Mouse (Mus musculus) embryonic facial prominence, embryonic 12.5 days (tissue): ENCODE measurements around the gene Gm4846. TPM values are rescaled to one million over a fixed set of nuclear protein-coding genes. Genes with fewer than 3 reads are reported as not detected.
"Not testable (repeated sequence)": the region's sequence is repeated elsewhere in the genome, so short reads cannot be mapped to it uniquely, and the experiment has no call there.

ENCODE experiments used
- ATAC-seq: fragments of 200-750 bp; cut with Nextera tagmentation; 2 replicates; pipeline ENCODE4 v1.8.0; 2017; ENCODE audit not compliant: insufficient number of reproducible peaks, insufficient read depth, low FRiP score, low TSS enrichment
- H3K27ac ChIP-seq: fragments of 300-500 bp; sonication (generic); 2 replicates; pipeline ENCODE4 v1.5.1; 2016; ENCODE audit warnings: mild to moderate bottlenecking
- H3K27me3 ChIP-seq: fragments of 300-500 bp; sonication (generic); 2 replicates; pipeline ENCODE4 v1.6.1; 2016; ENCODE audit warnings: mild to moderate bottlenecking, moderate library complexity
- H3K36me3 ChIP-seq: fragments of 300-500 bp; sonication (generic); 2 replicates; pipeline ENCODE4 v1.6.1; 2016; ENCODE audit warnings: mild to moderate bottlenecking
- H3K4me1 ChIP-seq: fragments of 300-500 bp; sonication (generic); 2 replicates; pipeline ENCODE4 v1.6.1; 2016
- H3K4me2 ChIP-seq: fragments of 300-500 bp; sonication (generic); replicated peaks from 2 replicates; pipeline ENCODE4 v1.6.1; 2016; ENCODE audit warnings: mild to moderate bottlenecking, moderate library complexity
- H3K4me3 ChIP-seq: fragments of 300-500 bp; sonication (generic); 2 replicates; pipeline ENCODE4 v1.5.1; 2016; ENCODE audit warnings: mild to moderate bottlenecking
- H3K9ac ChIP-seq: fragments of 300-500 bp; sonication (generic); 2 replicates; pipeline ENCODE4 v1.6.1; 2016; ENCODE audit warnings: mild to moderate bottlenecking, moderate library complexity
- H3K9me3 ChIP-seq: fragments of 300-500 bp; sonication (generic); 2 replicates; pipeline ENCODE4 v1.6.1; 2016; ENCODE audit warnings: mild to moderate bottlenecking, moderate library complexity
- WGBS: fragments of 180-500 bp; shearing (Covaris S2); methylation state at CpG from one replicate; pipeline ENCODE4 v1.1.7; 2016; 5-methylcytosine and 5-hydroxymethylcytosine counted together
- polyA plus RNA-seq: library from polyadenylated mRNA; unstranded; fragments of >200 nt; fragmentation: Nextera tagmentation; extraction: Ambion mirVana; gene quantifications from 2 replicates; pipeline ENCODE4 v1.2.1, GENCODE M21; 2016

The Gm4846 gene
- 0.12 TPM in 1 of 2 replicates, not detected in the other for polyA plus RNA-seq

- not testable (repeated sequence) for H3K4me1 ChIP-seq, H3K36me3 ChIP-seq, H3K4me3 ChIP-seq, H3K4me2 ChIP-seq, H3K9ac ChIP-seq, H3K27me3 ChIP-seq, H3K27ac ChIP-seq, ATAC-seq, H3K9me3 ChIP-seq
- 60% methylated on average over 1 of the region's 1 CpGs for WGBS
Observed at GRCm38 (mm10) chr1:166497488-166497887, at the start of gene Gm4846. TSS of gene Gm4846 (minus strand) at chr1:166497588.

DNA sequence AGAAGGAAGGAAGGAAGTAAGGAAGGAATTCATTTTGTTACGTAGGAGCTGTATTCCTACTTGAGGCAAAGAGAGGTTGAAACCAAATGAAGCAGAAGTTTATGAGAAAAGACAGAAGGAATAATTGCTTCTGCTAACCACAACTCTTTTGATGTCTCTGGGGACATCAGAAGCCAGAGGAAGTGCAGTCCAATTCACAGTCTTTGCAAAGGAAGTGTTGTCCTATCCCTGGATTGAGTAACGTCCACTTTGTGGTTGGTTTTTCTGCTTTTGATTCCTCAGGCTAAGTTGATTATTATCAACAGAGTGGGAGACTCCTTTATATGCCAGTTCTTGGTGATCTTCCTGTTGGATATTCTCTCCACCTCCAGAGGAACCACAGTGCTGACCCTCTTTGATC, 34.1 kb upstream of the Gm4846 start:
- H3K36me3 ChIP-seq, H3K4me2 ChIP-seq, H3K4me1 ChIP-seq, H3K9me3 ChIP-seq, H3K4me3 ChIP-seq, H3K9ac ChIP-seq, H3K27ac ChIP-seq, ATAC-seq, H3K27me3 ChIP-seq: not testable (repeated sequence)
- WGBS, result 79% methylated on average over 2 of the region's 2 CpGs

DNA sequence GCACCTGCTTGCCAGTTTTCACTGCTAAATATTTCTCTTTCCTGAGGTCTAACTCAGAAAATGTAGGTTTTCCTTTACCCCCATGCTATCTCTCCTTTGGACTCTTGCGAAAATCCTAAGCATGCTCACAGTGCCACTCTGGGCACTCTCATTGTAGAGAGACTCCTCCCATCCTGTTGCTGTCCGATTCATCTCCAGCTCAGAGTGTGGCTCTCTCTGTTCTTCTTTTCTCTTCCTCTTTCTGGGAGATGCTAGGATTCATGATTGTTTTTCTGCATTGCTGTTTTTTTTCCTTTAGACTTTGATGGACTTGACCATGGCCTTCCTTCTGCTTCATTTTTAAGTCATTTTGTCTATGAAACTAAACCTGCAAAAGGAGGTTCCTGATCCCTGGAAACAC, 27.3 kb upstream of the Gm4846 start:
- not testable (repeated sequence) for ATAC-seq, H3K9ac ChIP-seq, H3K36me3 ChIP-seq, H3K4me3 ChIP-seq, H3K4me1 ChIP-seq, H3K27me3 ChIP-seq, H3K27ac ChIP-seq, H3K9me3 ChIP-seq, H3K4me2 ChIP-seq
- WGBS, result 79% methylated on average over 2 of the region's 2 CpGs

GRCm38 (mm10) chr1:166519626-166520025, 22.2 kb upstream of the Gm4846 start:
- not testable (repeated sequence) for H3K9ac ChIP-seq, ATAC-seq

GRCm38 (mm10) chr1:166516556-166516955, 19.2 kb upstream of the Gm4846 start:
- H3K36me3 ChIP-seq, result no peaks in the 10 kb centered on the region

More at GRCm38 (mm10) chr1:166519626-166520025, 22.2 kb upstream of the Gm4846 start:
- not testable (repeated sequence) for H3K27me3 ChIP-seq, H3K9me3 ChIP-seq, H3K4me3 ChIP-seq, H3K4me1 ChIP-seq, H3K36me3 ChIP-seq, H3K4me2 ChIP-seq, H3K27ac ChIP-seq
- 92% methylated on average over 6 of the region's 6 CpGs for WGBS

GRCm38 (mm10) chr1:166504206-166504605, 6.8 kb upstream of the Gm4846 start:
- WGBS, result 75% methylated on average over 2 of the region's 2 CpGs
- not testable (repeated sequence) for ATAC-seq, H3K9ac ChIP-seq, H3K4me2 ChIP-seq, H3K36me3 ChIP-seq, H3K4me1 ChIP-seq, H3K9me3 ChIP-seq, H3K4me3 ChIP-seq, H3K27me3 ChIP-seq, H3K27ac ChIP-seq

More at GRCm38 (mm10) chr1:166516556-166516955, 19.2 kb upstream of the Gm4846 start:
- Histone ChIP-seq H3K27ac (no peak overlapping the region), H3K4me1 (no peaks in the 10 kb centered on the region), H3K4me2 (no peak overlapping the region), H3K9ac (no peak overlapping the region), H3K27me3 (no peaks in the 10 kb centered on the region), H3K4me3 (no peak overlapping the region), H3K9me3 (no peaks in the 10 kb centered on the region)
- no peak for ATAC-seq
- WGBS, result 92% methylated on average over 1 of the region's 1 CpGs

GRCm38 (mm10) chr1:166479503-166479902, 17.9 kb downstream of the Gm4846 start:
- Histone ChIP-seq H3K36me3 (no peaks in the 10 kb centered on the region), H3K4me3 (no peak overlapping the region), H3K4me2 (no peak overlapping the region), H3K27me3 (no peaks in the 10 kb centered on the region), H3K9ac (no peak overlapping the region), H3K27ac (no peak overlapping the region), H3K9me3 (no peaks in the 10 kb centered on the region), H3K4me1 (no peaks in the 10 kb centered on the region)
- 81% methylated on average over 2 of the region's 2 CpGs for WGBS
- no peak for ATAC-seq

DNA sequence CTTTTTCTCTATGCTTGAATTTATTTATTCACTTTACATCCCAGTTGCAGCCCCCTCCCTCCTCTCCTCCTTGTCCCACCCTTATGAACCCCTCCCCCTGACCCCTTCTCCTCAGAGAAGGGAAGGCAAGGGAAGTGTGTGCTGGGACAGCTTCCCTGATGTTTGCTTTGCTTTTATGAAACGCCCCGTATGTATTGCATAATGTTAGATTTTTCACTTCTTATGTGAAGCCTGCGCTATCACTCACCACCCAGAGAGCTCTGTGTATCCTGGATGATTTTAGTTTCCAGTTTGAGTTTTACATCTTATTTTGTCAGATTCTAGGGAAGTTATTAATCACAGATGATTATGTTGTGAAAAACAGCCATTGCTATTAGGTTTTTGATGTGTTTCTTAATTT, 30.2 kb downstream of the Gm4846 start:
- Histone ChIP-seq H3K4me3 (no peak overlapping the region), H3K9ac (no peak overlapping the region), H3K4me2 (no peak overlapping the region), H3K27me3 (no peaks in the 10 kb centered on the region), H3K9me3 (no peaks in the 10 kb centered on the region), H3K36me3 (no peaks in the 10 kb centered on the region), H3K27ac (no peak overlapping the region), H3K4me1 (no peaks in the 10 kb centered on the region)
- no peak for ATAC-seq
- 85% methylated on average over 3 of the region's 3 CpGs for WGBS

GRCm38 (mm10) chr1:166462544-166462943, 34.8 kb downstream of the Gm4846 start:
- Histone ChIP-seq H3K27ac (no peak overlapping the region), H3K9ac (no peak overlapping the region), H3K36me3 (no peaks in the 10 kb centered on the region), H3K4me1 (no peaks in the 10 kb centered on the region), H3K4me3 (no peak overlapping the region), H3K4me2 (no peak overlapping the region), H3K9me3 (no peaks in the 10 kb centered on the region), H3K27me3 (no peaks in the 10 kb centered on the region)
- no peak for ATAC-seq
- WGBS, result 90% methylated on average over 4 of the region's 4 CpGs

- H3K36me3 ChIP-seq, result no peaks in the 10 kb centered on the region
- no peak for ATAC-seq
- H3K4me1 ChIP-seq, result no peaks in the 10 kb centered on the region
- WGBS, result 86% methylated on average over 3 of the region's 3 CpGs
- H3K9ac ChIP-seq, result no peak overlapping the region
- H3K27ac ChIP-seq, result no peak overlapping the region
- H3K4me2 ChIP-seq, result no peak overlapping the region
- H3K9me3 ChIP-seq, result no peaks in the 10 kb centered on the region
- H3K27me3 ChIP-seq, result no peaks in the 10 kb centered on the region
- H3K4me3 ChIP-seq, result no peak overlapping the region
Observed at GRCm38 (mm10) chr1:166441992-166442391, 55.4 kb downstream of the Gm4846 start.

- ATAC-seq, result no peak
- WGBS, result 72% methylated on average over 6 of the region's 6 CpGs
- Histone ChIP-seq H3K9me3 (no peaks in the 10 kb centered on the region), H3K9ac (no peak overlapping the region), H3K4me1 (no peaks in the 10 kb centered on the region), H3K4me2 (no peak overlapping the region), H3K27ac (no peak overlapping the region), H3K36me3 (no peaks in the 10 kb centered on the region), H3K4me3 (no peak overlapping the region), H3K27me3 (no peaks in the 10 kb centered on the region)
Observed at GRCm38 (mm10) chr1:166439426-166439825, 58.0 kb downstream of the Gm4846 start.
